Mouse (Mus musculus) granulocyte monocyte progenitor cell, adult 5-6 weeks (primary cell): ENCODE data around the gene Rhoh. TPM values are rescaled to one million over a fixed set of nuclear protein-coding genes. Genes with fewer than 3 reads are reported as not detected.

Experiments
- ATAC-seq: replicated peaks from 2 replicates; pipeline ENCODE4 v1.8.0; 2016; ENCODE audit warnings: mild to moderate bottlenecking, moderate TSS enrichment, inconsistent platforms; ENCODE audit not compliant: poor library complexity, severe bottlenecking
- total RNA-seq, 2 experiments: library from RNA; stranded (forward) in 1 of 2; stranded (reverse) in 1 of 2; fragments of 200-712, 200-1000 nt in 1 of 2; fragments of >200 nt in 1 of 2; fragmentation: Nextera tagmentation in 1 of 2; gene quantifications; 2 replicates each; pipeline ENCODE4 v1.2.3; 2014 to 2017

The Rhoh gene
- total RNA-seq, 2 experiments from 2014 or later, result 14.6 to 20.0 TPM

- no peak for ATAC-seq
These were observed 27.1 kb downstream of the Rhoh start for GRCm38 (mm10) chr5:65888102-65888501.

DNA sequence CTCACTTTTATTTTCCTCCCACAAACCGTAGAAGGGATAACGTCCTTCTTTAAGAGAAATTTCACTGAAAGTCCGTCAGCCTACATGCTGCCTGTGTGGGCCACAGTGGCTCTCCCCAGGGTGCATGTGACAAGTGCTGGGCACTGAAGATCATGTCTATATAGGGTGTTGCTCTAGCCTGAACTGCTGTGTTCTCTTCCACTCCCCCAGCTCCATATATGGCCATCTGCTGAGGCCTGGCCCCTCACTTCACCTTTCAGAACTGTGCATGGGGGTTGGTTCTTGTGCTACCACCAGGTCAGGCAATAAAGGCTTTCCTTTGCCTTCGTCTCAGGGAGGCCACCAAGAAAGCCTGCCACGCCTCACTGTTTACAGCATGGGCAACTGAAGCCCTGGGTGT is 28.0 kb downstream of the Rhoh start:
- ATAC-seq, result peak; percentile 33; the same call in 1 of the 2 replicates

- ATAC-seq, result no peak
These were observed 30.3 kb downstream of the Rhoh start for GRCm38 (mm10) chr5:65891251-65891826.

- no peak for ATAC-seq
These were observed 34.2 kb downstream of the Rhoh start for GRCm38 (mm10) chr5:65895121-65895692.

GRCm38 (mm10) chr5:65895764-65896163 is 34.8 kb downstream of the Rhoh start:
- ATAC-seq, result no peak

DNA sequence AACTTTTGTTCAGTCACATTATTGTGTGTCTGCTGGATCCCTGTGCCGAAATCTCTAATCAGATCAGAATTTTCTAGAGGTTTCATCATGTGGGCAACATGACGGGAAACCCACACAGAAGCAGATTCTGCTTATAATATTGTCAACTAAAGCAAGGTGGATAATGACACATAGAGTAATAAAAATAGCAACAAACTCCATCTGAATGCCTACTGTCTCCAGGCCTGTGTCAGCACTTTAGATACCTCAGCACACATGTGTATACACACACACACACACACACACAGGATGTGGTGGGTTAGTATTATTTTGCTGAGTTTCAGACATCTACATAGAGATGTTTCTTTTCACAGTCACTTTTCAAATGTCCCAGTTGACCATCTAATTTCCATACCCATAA is 36.7 kb downstream of the Rhoh start:
- no peak for ATAC-seq

GRCm38 (mm10) chr5:65898683-65899082 is 37.7 kb downstream of the Rhoh start:
- ATAC-seq, result peak; percentile 8; the same call in 1 of the 2 replicates

DNA sequence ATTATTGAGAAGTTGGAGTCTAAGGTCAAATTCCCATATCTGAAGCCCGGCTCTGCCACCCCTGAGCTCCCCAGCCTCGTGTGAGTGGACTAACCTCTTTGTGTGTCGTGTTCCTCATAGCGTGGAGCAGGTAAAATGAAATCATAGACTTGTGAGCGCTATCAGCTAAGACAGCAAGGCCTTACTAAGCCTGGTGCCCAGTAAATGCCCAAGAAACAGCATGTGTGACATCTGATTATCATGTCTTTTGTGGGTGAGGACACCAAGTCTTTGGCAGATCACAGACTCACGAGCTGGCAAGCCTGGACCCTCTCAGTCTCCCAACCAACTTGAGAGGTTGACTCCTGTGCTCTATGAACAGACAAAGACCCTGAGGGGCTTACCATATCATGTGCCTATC is 39.1 kb downstream of the Rhoh start:
- ATAC-seq, result no peak

DNA sequence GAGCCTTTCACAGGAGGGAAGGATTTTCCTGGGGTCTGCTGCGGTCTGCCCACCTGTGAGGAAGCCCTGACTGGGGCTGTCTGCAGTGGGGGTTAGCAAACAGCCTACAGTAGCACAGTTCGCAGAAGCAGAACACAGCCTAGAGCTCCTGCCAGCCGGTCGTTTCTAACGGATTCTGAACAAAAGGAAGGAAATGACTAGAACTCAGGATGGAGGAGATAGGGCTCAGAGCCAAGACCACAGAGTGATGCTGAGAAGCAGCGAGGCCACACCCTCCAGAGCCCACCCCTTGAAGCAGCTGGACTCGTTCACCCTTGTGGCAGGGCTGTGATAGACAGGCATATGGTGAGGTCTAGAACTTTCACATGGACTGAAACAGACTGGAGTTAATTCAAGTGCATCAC is 39.9 kb downstream of the Rhoh start:
- peak; percentile 92 for ATAC-seq

- no peak for ATAC-seq
These were observed 40.9 kb downstream of the Rhoh start for GRCm38 (mm10) chr5:65901868-65902418.

DNA sequence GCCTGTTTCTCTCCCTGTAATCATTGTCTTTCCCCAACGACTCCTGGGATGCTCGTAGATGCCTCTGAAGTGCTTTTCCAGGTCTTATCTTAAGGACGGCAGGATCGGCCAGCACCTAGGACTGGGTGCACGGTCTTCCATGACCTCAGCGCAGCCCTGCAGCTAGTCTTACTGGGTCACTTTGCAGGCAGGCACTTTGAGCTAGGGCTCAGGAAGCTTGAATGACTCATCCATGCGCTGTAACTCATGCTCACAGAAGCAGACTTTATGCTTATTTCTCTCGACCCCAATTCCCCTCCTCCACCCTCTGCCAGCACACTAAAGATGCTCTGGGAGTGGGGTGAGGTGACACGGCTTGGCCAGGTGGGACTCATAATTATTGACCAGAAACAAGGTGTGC is 41.8 kb downstream of the Rhoh start:
- no peak for ATAC-seq

- ATAC-seq, result no peak
These were observed 43.5 kb downstream of the Rhoh start for GRCm38 (mm10) chr5:65904476-65904875.

DNA sequence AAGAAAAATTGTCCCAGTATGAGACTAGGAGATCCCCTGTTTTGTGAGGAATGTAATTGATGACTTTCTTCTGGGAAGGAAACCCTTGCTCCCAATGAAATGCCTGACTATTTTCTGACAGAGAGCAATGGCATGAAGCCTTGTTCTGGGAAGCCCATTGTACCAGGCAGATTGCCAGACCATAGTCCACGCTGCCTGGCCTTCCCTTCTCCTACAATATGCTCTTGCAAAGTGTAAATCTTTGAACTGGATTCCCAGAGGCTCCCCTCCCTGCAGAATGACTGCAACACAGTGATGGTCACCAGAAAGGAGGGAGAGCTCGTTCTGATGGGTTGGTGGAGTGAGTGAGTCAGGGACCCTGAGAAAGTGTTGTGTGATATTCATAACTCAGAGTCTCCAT is 47.7 kb downstream of the Rhoh start:
- no peak for ATAC-seq

- ATAC-seq, result no peak
These were observed 48.3 kb downstream of the Rhoh start for GRCm38 (mm10) chr5:65909321-65909720.

DNA sequence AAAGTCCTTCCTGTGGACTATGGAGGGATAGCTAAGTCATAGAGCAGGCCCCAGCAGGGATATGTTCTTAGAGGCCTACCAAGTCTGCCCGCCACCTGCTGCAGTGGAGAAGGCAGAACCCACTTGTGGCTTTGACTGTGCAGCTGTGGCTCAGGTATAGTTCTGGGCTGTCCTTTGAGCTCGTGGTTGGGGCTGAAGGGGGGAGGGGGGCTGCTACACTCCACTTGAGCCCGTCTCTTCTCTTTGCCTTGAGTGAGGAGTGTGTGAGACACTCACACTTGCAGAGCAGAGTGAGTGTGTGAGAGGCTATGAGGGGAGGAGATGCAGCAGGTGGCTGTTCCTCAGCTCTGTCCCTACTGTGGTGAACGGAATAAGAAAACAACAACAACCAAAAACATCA is 49.4 kb downstream of the Rhoh start:
- ATAC-seq, result no peak; the same call in 1 of the 2 replicates

- peak; percentile 75 for ATAC-seq
These were observed 50.7 kb downstream of the Rhoh start for GRCm38 (mm10) chr5:65911676-65912075.

DNA sequence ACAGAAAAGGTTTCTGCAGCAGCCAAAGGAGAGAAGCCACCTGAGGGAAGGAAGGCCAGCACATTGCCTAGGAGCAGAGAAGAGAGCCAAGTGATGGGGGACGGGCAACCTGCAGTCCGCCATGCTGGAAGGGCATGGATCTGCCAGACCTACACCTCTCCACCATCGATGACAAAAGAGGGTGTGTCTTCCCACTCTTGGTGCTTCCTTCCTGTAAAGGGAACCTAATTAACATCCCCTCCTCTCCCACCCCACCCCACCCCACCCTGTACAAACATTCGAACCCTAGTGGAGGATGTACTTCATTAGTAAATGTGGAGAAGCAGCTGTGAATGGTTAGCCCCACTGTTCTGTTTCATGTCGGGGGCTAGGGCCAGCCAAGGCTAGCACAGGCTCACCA is 51.2 kb downstream of the Rhoh start:
- no peak for ATAC-seq

DNA sequence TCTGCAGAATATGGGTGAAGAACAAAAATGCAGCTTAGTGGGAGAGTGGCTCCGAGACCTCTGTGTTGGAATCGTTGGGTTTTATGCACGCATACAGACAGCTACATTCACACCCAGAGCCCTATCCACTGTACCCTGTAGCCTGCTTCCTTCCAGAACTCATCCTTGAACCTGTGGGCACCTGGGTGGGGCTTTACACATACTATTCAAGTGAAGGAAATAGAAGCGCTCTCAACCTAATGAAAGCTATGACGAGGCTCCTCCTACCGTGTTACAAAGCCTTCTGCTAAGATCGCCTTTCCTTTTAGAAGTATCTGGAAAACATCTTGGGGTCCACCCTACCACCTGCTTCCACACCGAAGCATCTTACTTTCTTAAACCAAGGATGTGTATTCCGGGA is 52.1 kb downstream of the Rhoh start:
- ATAC-seq, result no peak

- ATAC-seq, result no peak
These were observed 53.3 kb downstream of the Rhoh start for GRCm38 (mm10) chr5:65914342-65914741.

- no peak for ATAC-seq
These were observed 55.9 kb downstream of the Rhoh start for GRCm38 (mm10) chr5:65916930-65917329.

DNA sequence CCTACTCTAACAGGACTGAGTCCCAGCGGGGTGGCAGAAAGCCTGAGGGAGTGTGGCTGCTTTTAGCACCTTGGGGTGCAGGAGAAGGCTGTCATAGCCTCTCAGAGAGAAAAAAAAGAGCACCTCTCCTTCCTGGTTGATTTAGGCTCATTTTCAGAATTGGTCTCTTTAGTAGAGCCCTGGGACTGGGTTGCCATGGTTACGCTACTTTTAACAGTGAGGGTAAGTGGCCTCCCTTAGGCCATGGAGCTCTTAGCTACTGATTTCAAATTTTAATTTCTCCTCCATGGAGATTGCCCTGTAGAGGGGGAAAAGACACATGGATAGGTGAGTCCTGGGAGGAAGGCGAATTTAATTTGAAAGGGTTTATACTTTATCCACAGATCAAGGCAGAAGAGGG is 57.6 kb downstream of the Rhoh start:
- ATAC-seq, result no peak

DNA sequence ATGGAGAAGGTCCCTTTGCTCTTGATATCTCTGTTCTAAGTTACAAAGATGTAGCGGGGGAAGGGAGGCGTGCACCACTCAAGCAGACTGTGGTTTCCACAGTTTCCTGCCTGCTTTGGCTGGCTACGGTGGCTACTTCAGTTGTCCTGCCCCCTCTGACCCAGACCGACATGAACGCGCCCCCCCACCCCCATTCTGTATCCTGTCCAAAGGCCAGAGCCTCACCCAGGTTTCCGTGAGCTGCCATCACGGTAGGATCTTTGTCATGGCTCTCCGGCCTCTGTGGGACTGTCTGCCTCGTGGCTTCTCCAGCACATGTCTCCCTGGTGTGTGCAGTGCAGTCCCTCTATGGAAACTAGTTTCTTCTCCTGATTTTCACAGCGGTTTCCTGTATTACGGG is 58.3 kb downstream of the Rhoh start:
- peak; percentile 80 for ATAC-seq
